Mouse (Mus musculus): ENCODE measurements around the gene Slc35g3. TPM values are rescaled to one million over a fixed set of nuclear protein-coding genes. Genes with fewer than 3 reads are reported as not detected.

Gene Slc35g3
- 0.22 and 0.51 TPM in 2 replicates for polyA plus RNA-seq (2012; rRNA removed)

DNA sequence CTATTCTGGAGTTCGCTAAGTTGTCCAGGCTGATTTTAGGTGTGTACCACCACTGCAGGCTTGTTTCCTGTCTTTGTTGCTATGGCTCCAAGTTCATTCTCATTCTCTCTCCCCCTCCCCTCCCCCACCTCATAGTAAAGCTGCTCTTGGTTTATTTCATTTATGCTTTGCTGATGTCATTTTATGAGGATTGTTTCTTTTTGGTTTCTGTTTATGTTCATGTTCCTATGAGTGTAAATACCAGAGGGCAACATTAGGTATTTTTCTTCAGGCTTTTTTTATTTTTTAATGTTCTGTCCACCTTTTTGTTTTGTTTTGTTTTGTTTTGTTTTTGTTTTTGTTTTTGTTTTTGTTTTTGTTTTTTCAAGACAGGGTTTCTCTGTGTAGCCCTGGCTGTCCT lies at the start of gene Slc35g3:
Slc35g3 (minus strand) TSS at position 101 of the 400 bp plus-strand sequence.
- DNase-seq (ENCODE audit: low read depth) = no peak

DNA sequence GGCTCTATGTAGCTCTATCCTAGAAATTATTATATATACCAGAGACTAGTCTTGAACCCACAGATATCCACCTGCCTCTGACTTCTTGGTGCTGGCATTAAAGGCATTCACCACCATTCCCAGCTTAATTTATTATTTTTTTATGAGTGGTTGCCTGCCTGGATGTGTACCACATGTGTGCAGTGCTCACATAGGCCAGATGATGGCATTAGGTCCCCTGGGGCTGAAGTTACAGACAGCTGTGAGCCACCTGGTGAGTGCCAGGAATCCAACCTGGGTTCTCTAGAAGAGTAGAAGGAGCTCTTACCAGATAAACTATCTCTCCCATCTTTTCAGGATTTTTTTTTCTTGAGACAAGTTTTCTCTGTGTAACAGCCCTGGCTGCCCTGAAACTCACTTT lies 48.5 kb upstream of the Slc35g3 start:
- DNase-seq (ENCODE audit: low read depth) = no peak

- no peak for DNase-seq (ENCODE audit: low read depth)
Measured at GRCm38 (mm10) chr11:69807641-69808040, 45.9 kb upstream of the Slc35g3 start.

- no peak for DNase-seq (ENCODE audit: low read depth)
Measured at GRCm38 (mm10) chr11:69806378-69806777, 44.6 kb upstream of the Slc35g3 start.

- DNase-seq (ENCODE audit: low read depth) = no peak
Measured at GRCm38 (mm10) chr11:69804972-69805909, 43.5 kb upstream of the Slc35g3 start, which contains the start of gene Tmem102. TSS of gene Tmem102 (minus strand) at chr11:69805624.

GRCm38 (mm10) chr11:69804652-69804940 lies 42.8 kb upstream of the Slc35g3 start:
- no peak for DNase-seq (ENCODE audit: low read depth)

DNA sequence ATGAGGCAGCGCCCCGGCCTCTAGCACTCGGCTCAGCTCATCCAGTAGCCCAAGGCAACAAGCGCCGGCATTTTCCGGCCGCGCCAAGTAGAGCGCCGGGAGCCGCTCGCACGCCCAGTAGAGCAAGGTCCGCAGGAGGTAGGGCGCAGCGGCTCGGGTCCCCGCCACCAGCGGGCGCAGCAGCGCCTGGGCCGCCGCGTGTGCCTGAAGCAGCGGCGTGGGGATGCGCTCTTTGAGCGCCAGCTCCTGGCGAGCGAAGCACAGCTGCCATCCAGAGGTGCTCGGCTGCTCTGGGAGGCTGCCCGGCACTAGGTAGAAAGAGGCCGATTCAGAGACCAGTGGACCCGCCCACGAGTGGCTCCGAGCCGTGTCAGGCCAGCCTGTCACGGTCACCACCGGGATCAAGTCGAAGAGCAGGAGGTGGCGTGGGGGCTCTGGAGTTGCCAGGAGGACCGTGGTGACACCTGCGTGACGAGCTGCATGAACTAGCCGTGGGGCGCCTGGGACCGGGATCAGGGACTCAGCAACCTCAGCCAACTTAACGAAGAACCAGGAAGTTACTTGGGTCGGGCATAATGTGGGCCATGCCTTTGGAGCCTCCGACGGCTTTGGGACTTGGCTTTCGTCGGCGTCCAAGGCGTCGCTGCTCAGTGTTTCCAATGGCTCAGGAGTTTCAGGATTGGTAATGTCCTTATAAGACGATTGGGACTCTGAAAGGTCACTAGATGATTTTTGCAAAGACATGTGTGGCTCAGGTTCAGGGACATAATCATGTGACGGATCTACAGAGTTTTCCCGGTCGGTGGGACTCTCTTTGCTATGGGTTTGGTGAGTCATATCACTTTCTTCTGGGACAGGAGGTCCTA lies 42.3 kb upstream of the Slc35g3 start:
- no peak for DNase-seq (ENCODE audit: low read depth)

- no peak for DNase-seq (ENCODE audit: low read depth)
Measured at GRCm38 (mm10) chr11:69803328-69803727, 41.6 kb upstream of the Slc35g3 start.

GRCm38 (mm10) chr11:69802648-69803105 lies 40.9 kb upstream of the Slc35g3 start:
- DNase-seq (ENCODE audit: low read depth) = no peak

DNA sequence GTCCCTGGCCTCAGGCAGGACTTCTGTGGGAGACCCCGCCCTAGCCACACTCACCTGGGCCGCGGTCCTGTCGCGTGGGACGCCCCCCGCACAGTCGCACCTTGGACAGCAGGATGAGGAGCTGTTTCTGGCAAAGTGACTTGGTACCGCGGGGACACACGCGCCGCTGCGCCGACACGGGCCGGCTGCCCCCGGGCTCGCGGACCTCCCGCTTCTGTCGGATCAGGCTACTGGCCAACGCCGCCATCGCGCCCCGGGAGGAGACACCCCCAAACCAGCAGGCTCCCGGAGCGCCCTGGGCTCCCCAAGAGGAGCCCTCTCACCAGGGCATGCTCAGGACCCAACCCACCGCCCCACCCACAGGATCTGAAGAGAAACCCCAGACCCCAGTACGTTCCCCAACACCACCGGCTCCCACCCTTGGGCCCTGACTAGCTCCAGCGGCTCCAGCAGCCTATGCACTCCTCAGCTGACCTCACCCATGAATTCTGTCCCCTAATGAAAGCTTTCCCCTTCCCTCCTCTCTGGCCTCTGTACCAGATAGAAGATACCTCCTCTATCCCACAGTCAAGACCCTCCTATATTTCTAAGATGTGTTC lies 39.7 kb upstream of the Slc35g3 start, which contains the start of gene Fgf11:
Fgf11 (minus strand) TSS at position 479 of the 599 bp plus-strand sequence.
- DNase-seq (ENCODE audit: low read depth) = no peak

DNA sequence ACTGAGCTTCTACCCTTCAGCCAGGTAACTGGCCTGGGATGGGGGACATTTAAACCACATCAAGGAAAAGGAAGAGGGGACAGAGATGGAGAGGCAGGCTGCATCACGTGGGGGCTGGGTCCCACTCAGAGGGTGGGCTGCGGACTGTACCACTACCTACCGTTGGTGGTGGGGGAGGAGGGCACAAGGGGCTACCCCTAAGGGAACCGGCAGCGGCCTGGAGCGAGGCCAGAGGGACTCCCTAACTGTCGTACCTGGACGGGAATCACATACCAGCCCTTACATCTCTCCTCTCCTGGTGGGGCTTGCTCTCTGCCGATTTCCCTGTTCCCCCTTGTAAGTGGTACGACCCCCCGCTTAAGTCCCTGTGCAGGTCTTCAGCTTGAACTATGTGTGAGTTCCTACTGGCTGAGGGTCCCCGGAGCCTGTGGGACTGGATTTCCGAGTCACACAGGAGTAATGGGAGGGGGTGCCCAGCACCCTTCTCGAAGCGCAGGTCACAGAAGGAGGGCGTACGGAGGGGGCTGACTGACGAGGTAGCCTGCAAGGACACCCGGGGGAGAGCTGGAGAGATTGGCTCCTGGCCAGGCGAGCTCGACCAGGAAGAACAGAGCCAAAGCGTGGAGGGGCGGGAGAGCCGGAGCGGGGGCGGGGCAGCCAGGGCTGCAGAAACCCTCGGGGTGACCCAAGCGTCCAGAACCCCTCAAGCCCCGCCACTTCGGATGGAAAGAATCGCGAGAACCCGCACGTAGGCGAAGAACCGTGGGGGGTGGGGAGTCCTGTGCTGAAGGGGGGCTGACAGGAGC lies 38.8 kb upstream of the Slc35g3 start:
- DNase-seq (ENCODE audit: low read depth) = no peak

DNA sequence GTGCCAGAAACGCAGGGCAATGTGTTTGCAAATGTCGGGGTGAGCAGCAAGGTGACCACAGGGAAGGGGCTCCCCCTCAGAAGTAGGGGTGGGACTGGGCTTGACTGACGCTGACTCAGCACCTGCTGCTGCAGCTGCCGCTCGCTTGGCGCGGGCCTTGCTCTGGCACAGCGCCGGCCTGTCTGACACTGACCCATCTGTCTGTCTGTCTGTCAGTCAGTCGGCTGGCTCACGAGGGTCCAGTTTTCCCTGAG lies 38.3 kb upstream of the Slc35g3 start:
- DNase-seq (ENCODE audit: low read depth) = no peak

- DNase-seq (ENCODE audit: low read depth) = no peak
Measured at GRCm38 (mm10) chr11:69799394-69800137, 37.8 kb upstream of the Slc35g3 start.

DNA sequence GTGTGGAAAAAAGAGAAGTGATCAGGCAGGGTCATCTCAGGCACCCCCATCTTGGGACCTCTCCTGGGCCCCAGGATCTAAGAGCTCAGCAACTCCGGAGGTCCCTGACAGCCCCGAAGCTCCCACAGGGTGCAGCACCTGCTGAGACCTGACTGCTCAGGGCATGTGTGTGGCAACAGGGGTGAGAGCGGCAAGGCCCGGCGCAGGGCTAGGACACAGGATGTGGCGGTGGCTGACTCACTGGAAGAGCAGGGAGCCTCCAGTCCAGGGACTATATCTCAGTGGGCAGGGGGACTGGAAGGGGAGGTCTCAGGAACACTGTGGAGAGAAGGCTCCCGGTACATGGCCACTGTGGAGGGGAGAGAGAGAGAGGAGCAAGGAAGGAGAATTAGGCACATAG lies 36.2 kb upstream of the Slc35g3 start:
- DNase-seq (ENCODE audit: low read depth) = no peak

GRCm38 (mm10) chr11:69795983-69796435 lies 34.2 kb upstream of the Slc35g3 start:
- DNase-seq (ENCODE audit: low read depth) = no peak

DNA sequence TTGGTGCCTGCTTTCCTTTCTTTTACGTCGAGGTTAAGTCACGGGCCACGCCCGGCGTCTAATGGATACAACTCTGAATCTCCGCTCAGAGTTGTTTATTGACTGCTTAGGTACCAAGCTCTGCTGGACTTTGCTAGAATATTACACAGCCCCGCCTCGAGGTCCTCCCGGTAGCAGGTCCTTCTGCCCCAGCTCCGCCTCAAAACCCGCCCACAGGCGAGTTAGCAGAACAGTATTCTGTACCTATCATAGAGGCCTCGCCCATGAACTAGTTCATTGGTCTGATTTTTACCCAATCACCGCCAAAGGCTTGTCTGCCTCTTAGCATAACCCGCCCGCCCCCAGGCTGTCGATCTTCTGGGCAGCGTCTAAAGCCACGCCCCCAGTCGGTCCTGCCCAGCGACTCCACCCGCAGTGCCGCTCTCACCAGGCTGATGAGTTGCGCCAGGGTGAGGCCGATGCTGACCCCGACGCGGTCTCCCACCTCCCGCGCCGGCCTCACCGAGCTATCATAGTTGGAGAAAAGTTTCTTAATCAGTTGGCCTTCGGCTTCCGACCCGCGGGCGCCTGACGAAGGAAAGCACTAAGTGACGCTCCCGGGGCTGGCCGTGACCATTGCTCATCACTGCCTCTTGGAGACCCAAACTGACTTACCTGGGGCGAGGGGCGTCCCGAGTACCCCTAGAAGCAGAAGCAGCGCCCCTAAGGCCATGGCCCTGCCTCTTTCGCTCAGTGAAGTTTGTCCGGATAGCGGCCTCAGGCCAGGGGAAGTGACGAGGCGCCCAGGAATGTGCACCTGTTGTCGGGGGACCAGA lies 33.6 kb upstream of the Slc35g3 start, which contains the start of gene Chrnb1:
Chrnb1 (minus strand) TSS at position 776 of the 815 bp plus-strand sequence.
- peak; percentile 89 for DNase-seq (ENCODE audit: low read depth)

DNA sequence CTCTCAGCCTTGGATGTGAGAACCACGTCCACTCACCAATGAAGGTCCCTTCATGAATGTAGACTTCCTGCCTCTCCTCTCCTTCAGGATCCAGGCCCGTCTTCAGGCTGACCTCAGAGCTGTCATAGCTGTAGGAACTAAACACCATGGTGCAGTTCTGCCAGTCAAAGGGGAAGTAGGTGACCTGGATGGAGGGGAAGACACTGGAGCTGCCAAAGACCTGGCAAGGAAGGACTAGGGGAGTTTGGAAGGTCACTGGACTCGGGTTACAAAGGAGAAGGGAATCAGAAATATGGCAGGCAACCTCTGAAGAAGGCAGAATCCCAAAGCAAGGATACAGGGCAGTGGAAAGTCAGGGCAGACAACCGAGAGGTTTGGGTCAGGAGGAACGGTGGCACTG lies 31.7 kb upstream of the Slc35g3 start:
- no peak for DNase-seq (ENCODE audit: low read depth)

DNA sequence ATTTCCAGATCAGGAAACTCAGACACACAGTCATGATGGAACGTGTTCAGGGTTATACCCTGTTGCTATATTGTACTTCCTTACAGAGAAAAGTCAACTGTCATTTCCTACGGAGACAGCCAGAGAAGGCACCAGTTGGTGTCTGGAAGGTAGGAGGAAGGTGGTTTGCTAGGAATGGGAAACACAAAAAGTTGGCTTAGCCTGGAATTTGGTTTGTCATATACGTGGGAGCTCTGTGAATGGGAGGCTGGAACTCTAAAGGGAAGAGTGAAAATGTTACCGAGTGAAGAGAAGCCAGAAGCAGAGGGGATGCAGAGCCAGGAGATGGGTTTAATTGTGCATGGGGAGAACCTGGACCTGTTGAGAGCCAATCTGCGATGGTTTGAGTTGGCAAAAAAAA lies 29.7 kb upstream of the Slc35g3 start:
- no peak for DNase-seq (ENCODE audit: low read depth)

DNA sequence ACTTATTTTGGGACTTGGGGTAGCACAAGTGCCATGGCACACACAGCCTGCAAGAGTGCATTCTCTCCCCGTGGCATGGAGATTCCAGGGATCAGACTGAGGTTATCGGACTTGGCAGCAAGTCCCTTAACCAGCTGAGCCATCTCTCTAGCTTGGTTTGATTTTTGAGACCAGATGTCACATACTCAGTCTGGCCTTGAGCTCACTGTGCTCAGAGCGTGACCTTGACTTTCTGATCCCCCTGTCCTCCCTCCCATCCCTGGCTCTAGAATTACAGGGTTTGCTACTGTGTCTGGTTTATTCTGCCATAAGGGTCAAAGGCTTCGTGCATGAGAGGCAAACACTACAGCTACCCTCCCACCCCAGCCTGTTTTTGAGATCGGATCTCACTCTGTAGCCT lies 27.7 kb upstream of the Slc35g3 start:
- no peak for DNase-seq (ENCODE audit: low read depth)

GRCm38 (mm10) chr11:69787306-69787705 lies 25.5 kb upstream of the Slc35g3 start:
- no peak for DNase-seq (ENCODE audit: low read depth)
